Mouse (Mus musculus) testis, adult 10 weeks (tissue): ENCODE measurements around the gene Iqca. TPM values are rescaled to one million over a fixed set of nuclear protein-coding genes. Genes with fewer than 3 reads are reported as not detected.

Experiments used
- polyA plus RNA-seq: library from polyadenylated mRNA; stranded (reverse); fragments of 350-450 nt; fragmentation: Illumina TruSeq; extraction: RNeasy Lipid Tissue Mini Kit (QIAGEN cat#74804); gene quantifications from one replicate; pipeline ENCODE4 v1.2.3, GENCODE M21; 2014; ENCODE audit warnings: low read depth, low replicate concordance

Gene Iqca
- 28.3 TPM for polyA plus RNA-seq

DNA sequence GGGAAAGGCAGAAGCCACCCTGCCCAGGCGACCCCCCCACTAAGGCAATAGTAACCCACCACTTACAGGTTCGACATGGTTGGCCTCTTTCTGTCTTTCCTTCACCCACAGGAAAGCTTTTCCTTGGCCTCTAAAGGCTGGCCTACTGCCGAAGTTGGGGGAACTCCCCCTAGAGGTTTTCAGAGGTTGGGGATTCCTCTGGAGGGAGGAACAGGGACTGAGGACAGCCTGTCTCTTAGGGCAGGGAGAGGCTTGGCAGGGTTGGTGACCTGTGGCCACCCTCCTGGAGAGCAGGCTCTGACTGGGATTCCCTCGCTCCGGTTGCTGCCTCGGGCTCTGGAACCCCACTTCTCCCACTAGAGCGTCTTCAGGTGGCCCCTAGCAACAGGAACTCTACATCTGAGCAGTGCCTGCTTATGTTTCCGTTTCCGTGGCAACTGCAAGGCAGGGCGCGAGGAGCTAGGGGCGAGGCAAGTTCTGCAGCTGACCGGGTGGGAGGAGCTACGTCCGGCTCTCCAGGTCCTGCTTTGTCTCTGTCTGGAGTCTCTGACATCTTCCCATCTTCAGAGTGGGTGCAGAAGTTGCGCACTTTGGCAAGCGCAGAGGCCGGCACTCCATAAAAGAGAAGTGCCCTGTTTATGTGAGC, at the start of gene Iqca:
TSS of gene Iqca (minus strand) at position 303 of the 646 bp plus-strand sequence.

DNA sequence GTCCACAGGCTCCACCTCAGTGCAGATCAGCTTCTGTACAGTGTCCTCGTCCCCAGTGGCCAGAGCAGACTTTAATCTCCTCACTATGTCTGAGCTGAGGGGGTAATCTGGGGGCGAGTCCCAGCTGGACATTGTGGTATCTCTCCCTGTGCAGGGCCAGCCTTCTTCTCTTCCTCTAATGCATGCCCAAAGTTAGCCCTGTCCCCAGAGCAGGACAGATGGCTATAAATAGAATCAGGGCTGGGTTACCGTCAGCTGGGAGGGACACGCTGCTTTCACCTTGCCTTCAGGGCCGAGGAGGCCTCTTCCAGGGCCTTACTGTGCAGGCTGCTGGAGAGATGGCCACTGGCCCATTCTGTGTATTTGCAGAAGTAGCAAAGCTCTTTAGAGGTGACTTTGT, 138.8 kb downstream of the Iqca start, which contains the start of gene Asb18:
TSS of gene Asb18 (minus strand) at position 221 of the 400 bp plus-strand sequence.

Other genes with a start within 250 kb of the Iqca start
- gene Gbx2, start 222.2 kb downstream of the Iqca start, polyA plus RNA-seq = not detected
- gene Asb18, start 138.7 kb downstream of the Iqca start, polyA plus RNA-seq = not detected
- 1.3 TPM for gene Ackr3, start 50.6 kb upstream of the Iqca start, polyA plus RNA-seq